Mouse (Mus musculus) ES-Bruce4 (cell line): Measurements from ENCODE around the gene Ufsp1. TPM values are rescaled to one million over a fixed set of nuclear protein-coding genes. Genes with fewer than 3 reads are reported as not detected.

Experiments used
- H3K27ac ChIP-seq: 2 replicates; pipeline ENCODE4 v1.5.1; 2012; ENCODE audit warnings: low read length, inconsistent platforms; ENCODE audit not compliant: insufficient read depth
- H3K27me3 ChIP-seq: 2 replicates; pipeline ENCODE4 v1.6.1; 2012; ENCODE audit warnings: mild to moderate bottlenecking, low read length, inconsistent platforms; ENCODE audit not compliant: control insufficient read depth, poor library complexity, insufficient read depth, severe bottlenecking
- H3K36me3 ChIP-seq: 2 replicates; pipeline ENCODE4 v1.6.1; 2012; ENCODE audit warnings: inconsistent platforms, mild to moderate bottlenecking, low read length, moderate library complexity; ENCODE audit not compliant: control insufficient read depth, poor library complexity, insufficient read depth, severe bottlenecking
- H3K4me1 ChIP-seq: one replicate; pipeline ENCODE4 v1.8.1; 2011; ENCODE audit warnings: low read length; ENCODE audit not compliant: control insufficient read depth, insufficient read depth
- H3K4me3 ChIP-seq: 2 replicates; pipeline ENCODE4 v1.5.1; 2011; ENCODE audit warnings: low read depth, mild to moderate bottlenecking, low read length
- H3K9ac ChIP-seq: 2 replicates; pipeline ENCODE4 v1.6.1; 2012; ENCODE audit warnings: low read depth, mild to moderate bottlenecking, inconsistent platforms; ENCODE audit not compliant: poor library complexity, severe bottlenecking
- H3K9me3 ChIP-seq: replicated peaks from 2 replicates; pipeline ENCODE4 v1.6.1; 2012; ENCODE audit warnings: mild to moderate bottlenecking, low read length, inconsistent platforms; ENCODE audit not compliant: control insufficient read depth, poor library complexity, insufficient read depth, severe bottlenecking
- CTCF ChIP-seq: IDR thresholded peaks from one replicate; pipeline ENCODE4 v1.8.1; 2011; ENCODE audit warnings: low read depth, low read length
- EP300 ChIP-seq: IDR thresholded peaks from 2 replicates; pipeline ENCODE4 v1.6.1; 2011; ENCODE audit warnings: low read depth, low read length; ENCODE audit not compliant: insufficient read depth
- POLR2A ChIP-seq: IDR thresholded peaks from one replicate; pipeline ENCODE4 v1.8.1; 2011; ENCODE audit warnings: low read length; ENCODE audit not compliant: insufficient read depth
- polyA plus RNA-seq: library from polyadenylated mRNA; stranded (reverse); fragments of >200 nt; gene quantifications from 2 replicates; pipeline ENCODE4 v1.2.4, GENCODE M21; 2011; ENCODE audit warnings: low read depth; ENCODE audit not compliant: missing spikeins, insufficient read depth, insufficient read length

Ufsp1 gene
- polyA plus RNA-seq, 1 experiment: 6.4 TPM

DNA sequence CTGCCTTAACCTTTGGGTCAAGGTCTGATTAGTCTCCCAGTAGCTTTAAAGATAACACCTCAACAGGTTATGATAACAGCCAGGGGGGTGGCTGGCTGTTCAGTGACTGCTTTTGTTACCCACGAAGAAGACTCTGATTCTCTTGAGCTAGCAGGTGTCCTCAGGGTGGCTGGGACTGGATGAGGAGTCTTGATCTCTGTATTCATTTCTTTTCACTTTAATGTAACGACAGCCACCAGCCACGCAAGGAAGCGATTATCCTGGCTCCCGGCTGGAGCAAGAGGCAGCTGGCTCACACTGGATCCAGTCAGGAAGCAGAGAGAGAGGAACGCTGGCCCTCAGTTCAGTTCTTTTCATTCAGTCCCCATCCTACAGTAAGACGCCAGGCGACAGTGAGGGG is 42.8 kb downstream of the Ufsp1 start:
- TF ChIP-seq EP300 (peak; percentile 74; the same call in 1 of the 2 replicates), POLR2A (no peak)
- Histone ChIP-seq H3K4me1 (peaks cover 2% of the 10 kb centered on the region), H3K27ac (no peak overlapping the region; the same call in 1 of the 2 replicates), H3K4me3 (no peak overlapping the region), H3K9ac (no peak overlapping the region), H3K36me3 (no peaks in the 10 kb centered on the region), H3K27me3 (no peaks in the 10 kb centered on the region), H3K9me3 (no peaks in the 10 kb centered on the region)

DNA sequence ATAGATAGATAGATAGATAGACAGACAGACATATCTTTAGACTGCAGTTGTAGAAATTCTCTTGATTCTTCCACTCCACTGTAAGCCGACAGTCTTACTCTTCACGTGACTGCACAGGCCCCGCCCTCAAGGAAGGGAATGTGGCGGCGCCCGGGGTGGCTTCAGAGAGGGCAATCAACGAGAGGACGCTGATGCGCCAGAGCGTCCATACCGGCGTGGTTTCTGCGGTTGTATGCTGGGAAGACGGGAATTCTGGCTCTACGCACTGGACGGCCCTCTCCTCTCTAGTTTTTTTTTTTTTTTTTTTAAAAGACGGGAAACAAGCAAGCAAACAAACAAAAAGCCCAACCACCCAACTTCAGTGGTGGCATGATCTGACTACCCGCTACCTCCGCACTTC is 43.8 kb downstream of the Ufsp1 start:
- peak overlapping the region; percentile 35 for H3K9ac ChIP-seq
- TF ChIP-seq EP300 (0 out of 2 replicates have a peak, but pooled peaks have one; percentile 34), POLR2A (no peak), CTCF (no peak)
- H3K9me3 ChIP-seq: no peaks in the 10 kb centered on the region
- no peaks in the 10 kb centered on the region for H3K27me3 ChIP-seq
- H3K36me3 ChIP-seq: no peaks in the 10 kb centered on the region
- peak overlapping the region; percentile 61 for H3K4me3 ChIP-seq
- peaks cover 2% of the 10 kb centered on the region for H3K4me1 ChIP-seq
- 0 out of 2 replicates have a peak overlapping the region, but pooled peaks have one; percentile 1 for H3K27ac ChIP-seq

DNA sequence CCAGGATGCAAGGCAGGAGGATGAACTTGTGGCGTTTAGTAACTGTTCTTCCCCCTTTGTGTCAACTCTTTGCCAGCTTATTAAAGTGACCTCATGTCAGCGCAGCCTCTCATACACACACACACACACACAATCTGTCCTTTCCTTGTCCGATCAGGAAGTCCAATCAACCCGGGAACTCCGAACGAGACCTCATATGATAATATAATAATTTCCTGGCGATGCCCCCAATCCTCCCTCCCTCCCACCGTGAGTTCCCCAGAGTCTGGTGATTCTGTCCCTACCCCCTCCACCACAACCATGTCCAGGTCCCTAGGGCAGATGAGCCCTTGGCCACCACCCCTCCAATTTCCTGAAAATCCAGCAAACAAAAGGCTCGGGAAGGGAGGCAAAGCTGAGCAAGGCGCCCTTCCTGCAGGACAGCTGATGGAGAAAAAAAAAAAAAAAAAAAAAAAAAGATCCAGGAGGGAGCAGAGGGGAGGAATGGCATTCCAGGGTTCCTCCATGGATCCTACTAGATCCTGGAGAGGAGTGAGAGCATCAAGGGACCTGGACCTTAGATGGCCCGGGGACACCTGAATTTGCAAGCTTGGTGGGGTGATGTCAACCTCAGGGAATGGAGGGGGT is 44.3 kb downstream of the Ufsp1 start:
- H3K9me3 ChIP-seq: no peaks in the 10 kb centered on the region
- H3K4me3 ChIP-seq: peak overlapping the region; percentile 61
- 0 out of 2 replicates have a peak overlapping the region, but pooled peaks have one; percentile 20 for H3K27ac ChIP-seq
- H3K27me3 ChIP-seq: no peaks in the 10 kb centered on the region
- no peaks in the 10 kb centered on the region for H3K36me3 ChIP-seq
- no peak for TF ChIP-seq CTCF
- peak; percentile 6 for TF ChIP-seq POLR2A
- H3K4me1 ChIP-seq: peaks cover 2% of the 10 kb centered on the region
- peak overlapping the region; percentile 35 for H3K9ac ChIP-seq

DNA sequence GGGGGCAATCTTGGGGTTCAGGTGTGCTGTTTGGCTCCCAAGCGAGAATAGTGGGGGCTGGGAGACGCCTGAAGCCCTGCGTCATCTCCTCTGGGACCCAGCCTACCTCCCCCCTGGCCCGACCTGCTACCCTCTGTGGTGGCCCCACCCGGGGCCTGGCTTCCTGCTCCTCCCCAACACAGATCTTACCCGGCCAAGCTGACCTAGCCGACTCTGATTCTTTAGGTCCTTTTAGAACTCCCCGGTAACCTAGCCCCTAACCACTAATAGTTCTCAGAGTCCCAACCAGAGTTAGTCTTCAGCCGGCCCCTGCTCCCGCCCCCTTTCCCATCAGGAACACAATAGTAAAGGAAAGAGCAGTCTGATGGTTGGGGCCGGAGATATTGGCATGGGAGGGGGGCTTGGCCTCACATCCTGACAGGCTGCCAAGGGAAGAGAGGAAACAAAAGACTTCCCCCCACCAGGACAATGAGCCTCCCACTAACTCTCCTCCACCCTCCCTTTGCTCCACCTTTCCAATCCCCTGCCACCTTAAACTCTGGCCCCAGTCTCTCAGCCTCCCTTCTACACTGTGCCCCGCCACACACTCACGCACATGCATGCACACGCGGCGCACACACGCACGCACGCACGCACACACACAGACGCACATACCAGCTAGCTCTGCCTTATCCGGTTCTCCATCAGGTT is 45.0 kb downstream of the Ufsp1 start:
- Histone ChIP-seq H3K4me3 (peak overlapping the region; percentile 61), H3K9me3 (no peaks in the 10 kb centered on the region), H3K36me3 (no peaks in the 10 kb centered on the region), H3K27ac (peak overlapping the region; percentile 20; the same call in 1 of the 2 replicates), H3K9ac (peak overlapping the region; percentile 35), H3K4me1 (peaks cover 2% of the 10 kb centered on the region), H3K27me3 (no peaks in the 10 kb centered on the region)
- TF ChIP-seq CTCF (no peak), POLR2A (no peak)

DNA sequence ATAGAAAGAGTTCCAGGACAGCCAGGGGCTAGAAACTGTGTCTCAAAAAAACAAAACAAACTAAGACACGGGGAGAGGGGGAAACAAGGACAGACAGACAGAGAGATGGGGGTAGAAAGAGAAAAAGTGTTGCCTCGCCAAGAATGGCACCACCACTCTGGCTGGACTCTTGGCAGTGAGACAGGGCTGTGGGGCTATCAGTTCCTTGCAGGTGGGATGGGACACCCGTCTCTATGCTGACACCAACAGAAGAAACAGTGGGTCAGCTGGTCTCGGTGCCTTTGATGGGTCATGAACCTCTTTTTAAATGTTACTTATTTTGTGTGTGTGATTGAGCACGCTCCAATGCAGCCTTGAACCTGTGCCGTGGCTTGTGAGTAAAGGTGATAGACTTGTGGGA is 45.8 kb downstream of the Ufsp1 start:
- Histone ChIP-seq H3K27ac (no peak overlapping the region), H3K9ac (no peak overlapping the region), H3K27me3 (no peaks in the 10 kb centered on the region), H3K4me3 (no peak overlapping the region), H3K9me3 (no peaks in the 10 kb centered on the region), H3K36me3 (no peaks in the 10 kb centered on the region), H3K4me1 (peaks cover 2% of the 10 kb centered on the region)
- TF ChIP-seq EP300 (no peak), POLR2A (no peak), CTCF (no peak)

DNA sequence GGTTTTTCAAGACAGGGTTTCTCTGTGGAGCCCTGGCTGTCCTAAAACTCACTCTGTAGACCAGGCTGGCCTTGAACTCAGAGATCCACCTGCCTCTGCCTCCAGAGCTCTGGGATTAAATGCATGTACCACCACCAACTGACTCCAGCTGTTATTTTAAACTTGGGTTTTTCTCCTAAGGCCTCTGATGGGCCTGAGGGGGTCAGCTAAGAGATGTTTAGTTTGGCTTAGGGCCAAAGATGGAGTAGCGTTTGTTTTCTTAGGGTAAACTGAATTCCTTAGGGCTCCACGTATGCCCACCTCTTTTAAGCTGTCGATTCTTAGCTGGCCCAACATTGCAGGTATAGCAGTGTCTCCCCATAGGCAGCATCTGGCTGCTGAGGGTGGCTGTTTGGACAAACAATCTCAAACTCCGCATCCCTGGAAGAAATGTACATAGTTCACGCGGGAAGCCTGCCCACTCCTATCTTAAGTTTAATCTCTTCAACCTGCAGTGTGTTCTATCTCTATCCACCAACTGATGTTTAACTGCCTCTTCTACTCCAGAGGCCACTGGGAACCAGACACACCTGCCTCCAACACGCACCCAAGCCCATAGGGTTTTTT is 48.1 kb downstream of the Ufsp1 start:
- no peaks in the 10 kb centered on the region for H3K9me3 ChIP-seq
- TF ChIP-seq EP300: no peak
- no peak for TF ChIP-seq POLR2A
- TF ChIP-seq CTCF: no peak
- H3K4me1 ChIP-seq: peaks cover 2% of the 10 kb centered on the region
- H3K9ac ChIP-seq: no peak overlapping the region
- no peak overlapping the region for H3K4me3 ChIP-seq
- H3K36me3 ChIP-seq: no peaks in the 10 kb centered on the region
- H3K27me3 ChIP-seq: no peaks in the 10 kb centered on the region
- H3K27ac ChIP-seq: no peak overlapping the region
